In genomic region chr17:31419995-31420394, GRCm38 (mm10) we compare ENCODE assay signal across 14 mouse cellular contexts. TPM values are rescaled to one million over a fixed set of nuclear protein-coding genes. Genes with fewer than 3 reads are reported as not detected.
DNase-seq lines count a peak whose midpoint lies in the region; ATAC-seq and TF ChIP-seq lines count a peak whose summit lies in the region.
"Had no signal": no experiment of that assay in that cellular context is flagged by ENCODE, and none has a peak within 500 bp of the region (broad histone marks: within the 10 kb centered on the region; RNA-seq: fewer than 3 reads in every experiment).

No protein-coding gene starts in this region.

- H3K4me1 ChIP-seq in heart, embryonic 10.5 days = peaks cover 55% of the 10 kb centered on the region
- 0 out of 2 replicates have a peak, but pooled peaks cover 6% of the 10 kb centered on the region for H3K4me1 ChIP-seq in kidney, postnatal 0 days (replicated peaks; ENCODE audit: insufficient read depth, low read length)
- H3K4me1 ChIP-seq in heart, embryonic 14.5 days (ENCODE audit: control insufficient read depth in 2 of 2, insufficient read depth in 2 of 2, low read length in 2 of 2) = peaks cover 24 to 34% of the 10 kb centered on the region in 2 experiments
- H3K4me1 ChIP-seq: liver, embryonic 15.5 days had no signal

- H3K36me3 ChIP-seq in heart, embryonic 10.5 days = no peaks in the 10 kb centered on the region
- H3K36me3 ChIP-seq in kidney, postnatal 0 days (ENCODE audit: insufficient read depth, low read length) = peaks cover 5% of the 10 kb centered on the region; the same call in 1 of the 2 replicates
- H3K36me3 ChIP-seq in heart, embryonic 14.5 days (ENCODE audit: control insufficient read depth, insufficient read depth, low read length) = no peaks in the 10 kb centered on the region
- H3K36me3 ChIP-seq: liver, embryonic 15.5 days had no signal

- intact Hi-C loops in heart, postnatal 14 days (cut with DNase I) = no loop called here

- H3K27me3 ChIP-seq in heart, embryonic 10.5 days (ENCODE audit: insufficient read depth, poor library complexity, severe bottlenecking) = peaks cover 6% of the 10 kb centered on the region; the same call in 1 of the 2 replicates
- H3K27me3 ChIP-seq in kidney, postnatal 0 days (ENCODE audit: insufficient read depth, low read length) = no peaks in the 10 kb centered on the region
- H3K27me3 ChIP-seq in heart, embryonic 14.5 days (ENCODE audit: control insufficient read depth, insufficient read depth, low read length) = no peaks in the 10 kb centered on the region
- H3K27me3 ChIP-seq: limb, embryonic 12.5 days; liver, embryonic 15.5 days had no signal

- H3K4me2 ChIP-seq in kidney, postnatal 0 days (ENCODE audit: low read length) = no peak overlapping the region
- H3K4me2 ChIP-seq in heart, embryonic 14.5 days (ENCODE audit: low read length) = peak overlapping the region; percentile 31
- H3K4me2 ChIP-seq: limb, embryonic 12.5 days; liver, embryonic 15.5 days had no signal

- H3K9me3 ChIP-seq in heart, embryonic 10.5 days = no peaks in the 10 kb centered on the region
- no peaks in the 10 kb centered on the region for H3K9me3 ChIP-seq in kidney, postnatal 0 days (replicated peaks; ENCODE audit: low read length)
- H3K9me3 ChIP-seq in heart, embryonic 14.5 days (ENCODE audit: control insufficient read depth, low read length) = no peaks in the 10 kb centered on the region
- H3K9me3 ChIP-seq: limb, embryonic 12.5 days; liver, embryonic 15.5 days had no signal

- 24% methylated on average over 3 of the region's 3 CpGs for WGBS in heart, embryonic 10.5 days
- 51% methylated on average over 3 of the region's 3 CpGs for WGBS in kidney, postnatal 0 days
- WGBS in heart, embryonic 14.5 days = 21% methylated on average over 3 of the region's 3 CpGs

- no peak overlapping the region for H3K4me3 ChIP-seq in heart, embryonic 10.5 days
- no peak overlapping the region for H3K4me3 ChIP-seq in kidney, postnatal 0 days (replicated peaks; ENCODE audit: low read depth, low read length)
- H3K4me3 ChIP-seq in heart, embryonic 14.5 days (ENCODE audit: control insufficient read depth in 1 of 2, insufficient read depth in 1 of 2, low read depth in 1 of 2, low read length in 2 of 2) = no peak overlapping the region
- H3K4me3 ChIP-seq: limb, embryonic 12.5 days; liver, embryonic 15.5 days had no signal

- ATAC-seq in kidney, postnatal 0 days (replicated peaks; ENCODE audit: low FRiP score, low read depth) = no peak
- ATAC-seq in heart, embryonic 14.5 days (ENCODE audit: insufficient number of reproducible peaks, insufficient read depth, low FRiP score, low read depth) = peak; percentile 76
- ATAC-seq: inflammation-experienced regulatory T-cells, adult 6 months had no signal

- no peak overlapping the region; the same call in 1 of the 2 replicates for H3K27ac ChIP-seq in heart, embryonic 10.5 days
- H3K27ac ChIP-seq in kidney, postnatal 0 days = 0 out of 2 replicates have a peak overlapping the region, but pooled peaks have one; percentile 42
- peak overlapping the region in 1 of 2 experiments; percentile 59; a peak in 1 of 4 replicates for H3K27ac ChIP-seq in heart, embryonic 14.5 days (replicated peaks in 1 of 2; ENCODE audit: control insufficient read depth in 1 of 2, insufficient read depth in 1 of 2, low read depth in 2 of 2, low read length in 2 of 2)
- H3K27ac ChIP-seq: limb, embryonic 12.5 days; liver, embryonic 15.5 days had no signal

- no peak overlapping the region for H3K9ac ChIP-seq in kidney, postnatal 0 days (ENCODE audit: low read depth, low read length)
- H3K9ac ChIP-seq in heart, embryonic 14.5 days (ENCODE audit: low read length) = peak overlapping the region; percentile 16; the same call in 1 of the 2 replicates
- H3K9ac ChIP-seq: limb, embryonic 12.5 days; liver, embryonic 15.5 days had no signal

- no peak for TF ChIP-seq CTCF in kidney, postnatal 0 days (IDR thresholded peaks at IDR 0.05; ENCODE audit: low read depth)

- peak; percentile 74 for DNase-seq in heart, embryonic 10.5 days (ENCODE audit: low spot score)
- DNase-seq in heart, postnatal 14 days = no peak
- DNase-seq in kidney, postnatal 0 days (ENCODE audit: low spot score) = no peak
- no peak for DNase-seq in kidney, postnatal 14 days
- peak; percentile 22 for DNase-seq in heart, postnatal 4 days
- DNase-seq in frontal cortex, postnatal 25 days (ENCODE audit: low spot score in 2 of 2) = no peak
- DNase-seq: cerebellum, adult 11-12 months; embryo, embryonic 11 days; thymus, adult 2 months had no signal

RNA-seq across cellular contexts. Expression of gene Pde9a, which starts 34.0 kb away (rescaled TPM):
- 5.9 and 14.4 TPM in 2 replicates for polyA plus RNA-seq in heart, embryonic 10.5 days (2016; fragmentation: Nextera tagmentation; extraction: Ambion mirVana)
- 10 to 100 TPM in 1 of 2 experiments, 1 to 10 TPM in 1; 7.2 to 11.9 TPM for total RNA-seq in heart, postnatal 14 days (2021)
- polyA plus RNA-seq in kidney, postnatal 0 days (2015; fragmentation: Nextera tagmentation; extraction: Ambion mirVana) = 31.9 and 36.8 TPM in 2 replicates
- 6.6 and 9.1 TPM in 2 replicates for polyA plus RNA-seq in heart, embryonic 14.5 days (2014; fragmentation: Nextera tagmentation; extraction: Ambion mirVana)
- total RNA-seq in heart, postnatal 4 days (2021) = 10 to 100 TPM in 1 of 2 experiments, 1 to 10 TPM in 1; 9.2 to 11.3 TPM
- total RNA-seq: monocyte, adult 5-6 weeks had no signal
- polyA plus RNA-seq: inflammation-experienced regulatory T-cells, adult 6 months had no signal

Comparison
In these comparisons a context has a peak if more than half of its experiments do, and no peak if none do; other contexts are left out.
1. DNase-seq: peak in heart, embryonic 10.5 days (single experiment) and heart, postnatal 4 days (single experiment); none in heart, postnatal 14 days (0 of 2), kidney, postnatal 0 days (single experiment), kidney, postnatal 14 days (single experiment) and frontal cortex, postnatal 25 days (0 of 2).